Mouse (Mus musculus) spleen, adult 2 months (tissue): ENCODE measurements around the gene C130026I21Rik.
"Not testable (repeated sequence)": the region's sequence is repeated elsewhere in the genome, so short reads cannot be mapped to it uniquely, and the experiment has no call there.

Experiments
- CTCF ChIP-seq: fragments of 200-500 bp; IDR thresholded peaks from 2 replicates; pipeline ENCODE4 v1.5.1; 2011; ENCODE audit warnings: mild to moderate bottlenecking, inconsistent platforms; ENCODE audit not compliant: insufficient read depth, insufficient read length, insufficient replicate concordance; ENCODE audit errors: extremely low read depth
- POLR2A ChIP-seq: fragments of 200-500 bp; IDR thresholded peaks from 2 replicates; pipeline ENCODE4 v1.6.1; 2011; ENCODE audit warnings: low read depth, low read length, inconsistent platforms

- TF ChIP-seq CTCF, POLR2A: not testable (repeated sequence)
Observed at GRCm38 (mm10) chr1:85007737-85008136, 262.6 kb downstream of the C130026I21Rik start.
